Mouse (Mus musculus): ENCODE measurements around the gene Mecom.

The Mecom gene

GRCm38 (mm10) chr3:30010889-30011288 lies 536.9 kb downstream of the Mecom start:
- DNase-seq, result peak; percentile 40

GRCm38 (mm10) chr3:30009596-30009995 lies 538.2 kb downstream of the Mecom start:
- DNase-seq, result no peak

GRCm38 (mm10) chr3:30004888-30005405 lies 542.9 kb downstream of the Mecom start:
- DNase-seq, result no peak

GRCm38 (mm10) chr3:30000260-30000659 lies 547.5 kb downstream of the Mecom start:
- no peak for DNase-seq

GRCm38 (mm10) chr3:29999035-29999434 lies 548.8 kb downstream of the Mecom start:
- DNase-seq, result peak; percentile 39

- DNase-seq, result no peak
Measured at GRCm38 (mm10) chr3:29997068-29997467, 550.7 kb downstream of the Mecom start.

GRCm38 (mm10) chr3:29993346-29993745 lies 554.5 kb downstream of the Mecom start:
- DNase-seq, result no peak

- no peak for DNase-seq
Measured at GRCm38 (mm10) chr3:29991523-29991922, 556.3 kb downstream of the Mecom start.

GRCm38 (mm10) chr3:29984431-29984830 lies 563.4 kb downstream of the Mecom start:
- no peak for DNase-seq

- no peak for DNase-seq
Measured at GRCm38 (mm10) chr3:29981259-29981910, 566.4 kb downstream of the Mecom start.

GRCm38 (mm10) chr3:29980531-29980930 lies 567.3 kb downstream of the Mecom start:
- no peak for DNase-seq

GRCm38 (mm10) chr3:29976580-29976979 lies 571.2 kb downstream of the Mecom start:
- no peak for DNase-seq

GRCm38 (mm10) chr3:29968433-29968949 lies 579.3 kb downstream of the Mecom start:
- no peak for DNase-seq

- no peak for DNase-seq
Measured at GRCm38 (mm10) chr3:29963953-29964352, 583.9 kb downstream of the Mecom start.

GRCm38 (mm10) chr3:29963447-29963846 lies 584.4 kb downstream of the Mecom start:
- DNase-seq, result no peak

GRCm38 (mm10) chr3:29959051-29959450 lies 588.8 kb downstream of the Mecom start:
- no peak for DNase-seq

GRCm38 (mm10) chr3:29957365-29958236 lies 590.2 kb downstream of the Mecom start:
- DNase-seq, result no peak

- no peak for DNase-seq
Measured at GRCm38 (mm10) chr3:29953269-29953668, 594.5 kb downstream of the Mecom start.

- no peak for DNase-seq
Measured at GRCm38 (mm10) chr3:29950853-29951252, 597.0 kb downstream of the Mecom start.

GRCm38 (mm10) chr3:29903596-29904308 lies 644.1 kb downstream of the Mecom start:
- no peak for DNase-seq

All from embryo, embryonic 11 days (tissue).